Mouse (Mus musculus) hindbrain, embryonic 12.5 days (tissue): ENCODE measurements around the gene Trim3. TPM values are rescaled to one million over a fixed set of nuclear protein-coding genes. Genes with fewer than 3 reads are reported as not detected.
A peak's percentile ranks its signal among the peaks of the same experiment; 100 is the strongest.

Source experiments
- ATAC-seq: fragments of 200-750 bp; cut with Nextera tagmentation; 2 replicates; pipeline ENCODE4 v1.8.0; 2017; ENCODE audit warnings: moderate TSS enrichment; ENCODE audit not compliant: low FRiP score
- H3K27ac ChIP-seq: fragments of 300-500 bp; sonication (generic); 2 replicates; pipeline ENCODE4 v1.5.1; 2016; ENCODE audit warnings: mild to moderate bottlenecking
- H3K27me3 ChIP-seq: fragments of 300-500 bp; sonication (generic); 2 replicates; pipeline ENCODE4 v1.6.1; 2016; ENCODE audit warnings: mild to moderate bottlenecking
- H3K36me3 ChIP-seq: fragments of 300-500 bp; sonication (generic); 2 replicates; pipeline ENCODE4 v1.6.1; 2016; ENCODE audit warnings: mild to moderate bottlenecking
- H3K4me1 ChIP-seq: fragments of 300-500 bp; sonication (generic); 2 replicates; pipeline ENCODE4 v1.6.1; 2016
- H3K4me2 ChIP-seq: fragments of 300-500 bp; sonication (generic); replicated peaks from 2 replicates; pipeline ENCODE4 v1.6.1; 2016; ENCODE audit warnings: mild to moderate bottlenecking
- H3K4me3 ChIP-seq: fragments of 300-500 bp; sonication (generic); 2 replicates; pipeline ENCODE4 v1.5.1; 2016; ENCODE audit warnings: mild to moderate bottlenecking
- H3K9ac ChIP-seq: fragments of 300-500 bp; sonication (generic); 2 replicates; pipeline ENCODE4 v1.6.1; 2016; ENCODE audit warnings: mild to moderate bottlenecking, moderate library complexity
- H3K9me3 ChIP-seq: fragments of 300-500 bp; sonication (generic); replicated peaks from 2 replicates; pipeline ENCODE4 v1.6.1; 2016; ENCODE audit warnings: mild to moderate bottlenecking
- WGBS: fragments of 180-500 bp; shearing (Covaris S2); methylation state at CpG from one replicate; pipeline ENCODE4 v1.1.7; 2016; 5-methylcytosine and 5-hydroxymethylcytosine counted together
- polyA plus RNA-seq: library from polyadenylated mRNA; unstranded; fragments of >200 nt; fragmentation: Nextera tagmentation; extraction: Ambion mirVana; gene quantifications from 2 replicates; pipeline ENCODE4 v1.2.1, GENCODE M21; 2016

Trim3 gene
- polyA plus RNA-seq, 1 experiment from 2014 or later, result 62.7 TPM

- WGBS, result 18% methylated on average over 4 of the region's 4 CpGs
- no peak; the same call in 1 of the 2 replicates for ATAC-seq
- Histone ChIP-seq H3K9ac (peak overlapping the region; percentile 83), H3K4me1 (peaks cover 34% of the 10 kb centered on the region), H3K27ac (peak overlapping the region; percentile 82), H3K4me2 (peak overlapping the region; percentile 82), H3K4me3 (peak overlapping the region; percentile 69), H3K9me3 (no peaks in the 10 kb centered on the region), H3K27me3 (no peaks in the 10 kb centered on the region), H3K36me3 (peaks cover 16% of the 10 kb centered on the region)
Measured at GRCm38 (mm10) chr7:105632551-105632972, 809 bp downstream of the Trim3 start.

- Histone ChIP-seq H3K36me3 (peaks cover 18% of the 10 kb centered on the region), H3K4me3 (no peak overlapping the region), H3K9me3 (no peaks in the 10 kb centered on the region), H3K27ac (peak overlapping the region; percentile 71), H3K27me3 (no peaks in the 10 kb centered on the region), H3K4me1 (peaks cover 25% of the 10 kb centered on the region), H3K9ac (no peak overlapping the region), H3K4me2 (no peak overlapping the region)
- 24% methylated on average over 3 of the region's 3 CpGs for WGBS
- ATAC-seq, result peak; percentile 49; the same call in 1 of the 2 replicates
Measured at GRCm38 (mm10) chr7:105628633-105629032, 4.7 kb downstream of the Trim3 start.

- peaks cover 50% of the 10 kb centered on the region for H3K36me3 ChIP-seq
- WGBS, result 76% methylated on average over 6 of the region's 6 CpGs
- no peak overlapping the region for H3K4me3 ChIP-seq
- H3K9me3 ChIP-seq, result no peaks in the 10 kb centered on the region
- H3K9ac ChIP-seq, result no peak overlapping the region
- no peaks in the 10 kb centered on the region for H3K27me3 ChIP-seq
- no peak for ATAC-seq
- no peak overlapping the region for H3K27ac ChIP-seq
- H3K4me2 ChIP-seq, result no peak overlapping the region
- H3K4me1 ChIP-seq, result peaks cover 13% of the 10 kb centered on the region
Measured at GRCm38 (mm10) chr7:105625397-105625796, 8.0 kb downstream of the Trim3 start.

- ATAC-seq, result no peak
- H3K4me2 ChIP-seq, result no peak overlapping the region
- no peaks in the 10 kb centered on the region for H3K9me3 ChIP-seq
- no peaks in the 10 kb centered on the region for H3K4me1 ChIP-seq
- H3K36me3 ChIP-seq, result peaks cover 86% of the 10 kb centered on the region
- H3K4me3 ChIP-seq, result no peak overlapping the region
- 79% methylated on average over 8 of the region's 8 CpGs for WGBS
- no peak overlapping the region for H3K9ac ChIP-seq
- H3K27me3 ChIP-seq, result no peaks in the 10 kb centered on the region
- H3K27ac ChIP-seq, result no peak overlapping the region
Measured at GRCm38 (mm10) chr7:105621646-105622292, 11.6 kb downstream of the Trim3 start.

- 80% methylated on average over 4 of the region's 4 CpGs for WGBS
- no peak for ATAC-seq
- peaks cover 93% of the 10 kb centered on the region for H3K36me3 ChIP-seq
- no peaks in the 10 kb centered on the region for H3K9me3 ChIP-seq
- H3K4me1 ChIP-seq, result no peaks in the 10 kb centered on the region
- no peaks in the 10 kb centered on the region for H3K27me3 ChIP-seq
- H3K4me2 ChIP-seq, result no peak overlapping the region
- no peak overlapping the region for H3K27ac ChIP-seq
- no peak overlapping the region for H3K4me3 ChIP-seq
- H3K9ac ChIP-seq, result no peak overlapping the region
Measured at GRCm38 (mm10) chr7:105621053-105621452, 12.3 kb downstream of the Trim3 start.

GRCm38 (mm10) chr7:105619701-105620100, 13.7 kb downstream of the Trim3 start:
- no peaks in the 10 kb centered on the region for H3K9me3 ChIP-seq
- no peak overlapping the region for H3K9ac ChIP-seq
- no peak overlapping the region for H3K27ac ChIP-seq
- H3K4me2 ChIP-seq, result no peak overlapping the region
- ATAC-seq, result no peak
- H3K4me3 ChIP-seq, result no peak overlapping the region
- H3K36me3 ChIP-seq, result peaks cover 99% of the 10 kb centered on the region
- 83% methylated on average over 3 of the region's 3 CpGs for WGBS
- no peaks in the 10 kb centered on the region for H3K27me3 ChIP-seq
- H3K4me1 ChIP-seq, result no peaks in the 10 kb centered on the region

GRCm38 (mm10) chr7:105617810-105618209, 15.6 kb downstream of the Trim3 start:
- no peak overlapping the region for H3K9ac ChIP-seq
- H3K27me3 ChIP-seq, result no peaks in the 10 kb centered on the region
- no peak overlapping the region for H3K4me3 ChIP-seq
- no peaks in the 10 kb centered on the region for H3K4me1 ChIP-seq
- no peak overlapping the region for H3K4me2 ChIP-seq
- no peak for ATAC-seq
- no peaks in the 10 kb centered on the region for H3K9me3 ChIP-seq
- peaks cover 99% of the 10 kb centered on the region for H3K36me3 ChIP-seq
- no peak overlapping the region for H3K27ac ChIP-seq
- 95% methylated on average over 22 of the region's 22 CpGs for whole genome bisulfite sequencing

- Histone ChIP-seq H3K4me3 (no peak overlapping the region), H3K27ac (no peak overlapping the region), H3K9ac (no peak overlapping the region), H3K9me3 (no peaks in the 10 kb centered on the region), H3K4me1 (no peaks in the 10 kb centered on the region), H3K27me3 (no peaks in the 10 kb centered on the region), H3K4me2 (no peak overlapping the region), H3K36me3 (peaks cover 100% of the 10 kb centered on the region)
- no peak for ATAC-seq
- 94% methylated on average over 6 of the region's 6 CpGs for WGBS
Measured at GRCm38 (mm10) chr7:105616561-105616960, 16.8 kb downstream of the Trim3 start.

GRCm38 (mm10) chr7:105615720-105616119, 17.7 kb downstream of the Trim3 start:
- no peak for ATAC-seq
- Histone ChIP-seq H3K4me2 (no peak overlapping the region), H3K36me3 (peaks cover 100% of the 10 kb centered on the region), H3K4me1 (no peaks in the 10 kb centered on the region), H3K27ac (no peak overlapping the region), H3K27me3 (no peaks in the 10 kb centered on the region), H3K9me3 (no peaks in the 10 kb centered on the region), H3K4me3 (no peak overlapping the region), H3K9ac (no peak overlapping the region)
- WGBS, result 79% methylated on average over 1 of the region's 1 CpGs

- WGBS, result 84% methylated on average over 1 of the region's 1 CpGs
- Histone ChIP-seq H3K9ac (no peak overlapping the region), H3K4me2 (no peak overlapping the region), H3K4me1 (no peaks in the 10 kb centered on the region), H3K4me3 (no peak overlapping the region), H3K27ac (no peak overlapping the region), H3K9me3 (no peaks in the 10 kb centered on the region), H3K36me3 (peaks cover 99% of the 10 kb centered on the region), H3K27me3 (no peaks in the 10 kb centered on the region)
- no peak for ATAC-seq
Measured at GRCm38 (mm10) chr7:105614400-105614799, 19.0 kb downstream of the Trim3 start.

GRCm38 (mm10) chr7:105611767-105612166, 21.6 kb downstream of the Trim3 start:
- Histone ChIP-seq H3K4me1 (no peaks in the 10 kb centered on the region), H3K36me3 (peaks cover 73% of the 10 kb centered on the region), H3K27me3 (no peaks in the 10 kb centered on the region), H3K27ac (no peak overlapping the region), H3K4me2 (no peak overlapping the region), H3K9ac (no peak overlapping the region), H3K9me3 (no peaks in the 10 kb centered on the region), H3K4me3 (no peak overlapping the region)
- WGBS, result 96% methylated on average over 1 of the region's 1 CpGs
- no peak for ATAC-seq

- no peak overlapping the region for H3K4me2 ChIP-seq
- no peaks in the 10 kb centered on the region for H3K27me3 ChIP-seq
- ATAC-seq, result no peak
- H3K4me1 ChIP-seq, result no peaks in the 10 kb centered on the region
- no peak overlapping the region for H3K9ac ChIP-seq
- H3K9me3 ChIP-seq, result no peaks in the 10 kb centered on the region
- no peak overlapping the region for H3K27ac ChIP-seq
- H3K36me3 ChIP-seq, result peaks cover 40% of the 10 kb centered on the region
- H3K4me3 ChIP-seq, result no peak overlapping the region
- WGBS, result 85% methylated on average over 3 of the region's 3 CpGs
Measured at GRCm38 (mm10) chr7:105608467-105608866, 24.9 kb downstream of the Trim3 start.
